Mouse (Mus musculus) heart, postnatal 36 days (tissue): ENCODE measurements around the gene Ecsit. TPM values are rescaled to one million over a fixed set of nuclear protein-coding genes. Genes with fewer than 3 reads are reported as not detected.

Source experiments
- microRNA-seq, 2 experiments: library from miRNA; unstranded; fragments of <30 nt; microRNA quantifications; one replicate each; pipeline ENCODE4 v1.2.0; 2021; ENCODE audit warnings: borderline number of aligned reads in 2 of 2
- total RNA-seq, 2 experiments: library from RNA; stranded (reverse); gene quantifications; 2 replicates each; pipeline ENCODE4 v1.2.3; 2021

Gene Ecsit
- total RNA-seq, 2 experiments from 2014 or later, result 103 to 106 TPM

Small RNAs within 50 kb of the gene (microRNA-seq; reads per million reads assigned to microRNA genes)
- gene Mir7084, result 0 to 1.3 reads per million in 2 experiments

Other genes starting within 250 kb of the Ecsit start
- not detected for gene Angptl8, start 249.9 kb downstream of the Ecsit start, total RNA-seq
- gene Dock6, start 232.8 kb downstream of the Ecsit start, total RNA-seq, result 10 to 100 TPM; 31.0 to 39.1 TPM
- 10 to 100 TPM; 12.4 to 13.4 TPM for gene Rab3d, start 167.2 kb downstream of the Ecsit start, total RNA-seq
- gene Ccdc159, start 158.0 kb downstream of the Ecsit start, total RNA-seq, result 1 to 10 TPM; 2.1 to 2.5 TPM
- gene Tmem205, start 157.9 kb downstream of the Ecsit start, total RNA-seq, result 10 to 100 TPM; 57.0 to 58.5 TPM
- 1 to 10 TPM; 1.7 to 2.7 TPM for gene Plppr2, start 148.4 kb downstream of the Ecsit start, total RNA-seq
- gene Swsap1, start 129.7 kb downstream of the Ecsit start, total RNA-seq, result 1 to 10 TPM; 5.8 to 8.0 TPM
- 1 to 10 TPM; 1.4 to 2.2 TPM for gene Epor, start 121.9 kb downstream of the Ecsit start, total RNA-seq
- 1 to 10 TPM; 2.8 to 3.4 TPM for gene Rgl3, start 96.0 kb downstream of the Ecsit start, total RNA-seq
- not detected for gene Ccdc151, start 82.8 kb downstream of the Ecsit start, total RNA-seq
- 10 to 100 TPM; 66.4 to 67.5 TPM for gene Prkcsh, start 82.6 kb downstream of the Ecsit start, total RNA-seq
- gene Elavl3, start 33.4 kb downstream of the Ecsit start, total RNA-seq, result under 1 TPM; 0.05 to 0.11 TPM
- not detected for gene Gm49318, start 14.2 kb downstream of the Ecsit start, total RNA-seq
- 1 to 10 TPM; 4.4 to 5.2 TPM for gene Zfp653, start 14.1 kb downstream of the Ecsit start, total RNA-seq
- gene Cnn1, start 13.8 kb upstream of the Ecsit start, total RNA-seq, result 1 to 10 TPM; 7.3 to 8.8 TPM
- 10 to 100 TPM; 37.1 to 37.8 TPM for gene Elof1, start 31.7 kb upstream of the Ecsit start, total RNA-seq
- 1 to 10 TPM; 1.6 to 2.3 TPM for gene Acp5, start 50.3 kb upstream of the Ecsit start, total RNA-seq
- 10 to 100 TPM; 48.3 to 52.6 TPM for gene Pigyl, start 71.4 kb upstream of the Ecsit start, total RNA-seq
- gene Zfp872, start 102.7 kb upstream of the Ecsit start, total RNA-seq, result under 1 TPM in 1 of 2 experiments, not detected in 1; 0.22 TPM
- gene Zfp809, start 140.3 kb upstream of the Ecsit start, total RNA-seq, result 10 to 100 TPM; 33.4 to 33.7 TPM
- under 1 TPM; 0.25 to 0.35 TPM for gene Zfp599, start 174.5 kb upstream of the Ecsit start, total RNA-seq
- gene Zfp810, start 222.2 kb upstream of the Ecsit start, total RNA-seq, result 1 to 10 TPM; 6.3 to 8.2 TPM